Mouse (Mus musculus): Measurements from ENCODE around the gene Slc25a35. TPM values are rescaled to one million over a fixed set of nuclear protein-coding genes. Genes with fewer than 3 reads are reported as not detected.

Slc25a35 gene
- polyA plus RNA-seq, 1 experiment = 3.0 TPM

- TF ChIP-seq GATA1 (IDR thresholded peaks at IDR 0.05; ENCODE audit: borderline replicate concordance, low read length) (no peak), FLI1 (IDR thresholded peaks at IDR 0.05; ENCODE audit: low read length) (no peak)
- Histone ChIP-seq H3K4me1 (peaks cover 24% of the 10 kb centered on the region), H3K36me3 (replicated peaks; ENCODE audit: low read length) (peaks cover 5% of the 10 kb centered on the region)
Measured at GRCm38 (mm10) chr11:68942731-68943130, 25.2 kb upstream of the Slc25a35 start.

GRCm38 (mm10) chr11:68945245-68945644 lies 22.7 kb upstream of the Slc25a35 start:
- Histone ChIP-seq H3K4me1 (peaks cover 11% of the 10 kb centered on the region), H3K4me3 (replicated peaks) (no peak overlapping the region), H3K27me3 (replicated peaks) (peaks cover 28% of the 10 kb centered on the region), H3K36me3 (replicated peaks; ENCODE audit: low read length) (peaks cover 5% of the 10 kb centered on the region), H3K9me3 (peaks cover 8% of the 10 kb centered on the region; the same call in 1 of the 2 replicates)
- TF ChIP-seq FLI1 (IDR thresholded peaks at IDR 0.05; ENCODE audit: low read length) = no peak
- no peak for TF ChIP-seq GATA1 (IDR thresholded peaks at IDR 0.05; ENCODE audit: borderline replicate concordance, low read length)

More at GRCm38 (mm10) chr11:68942731-68943130, 25.2 kb upstream of the Slc25a35 start:
- Histone ChIP-seq H3K4me3 (replicated peaks) (no peak overlapping the region), H3K27me3 (replicated peaks) (peaks cover 23% of the 10 kb centered on the region), H3K9me3 (peaks cover 8% of the 10 kb centered on the region; the same call in 1 of the 2 replicates)

GRCm38 (mm10) chr11:68946001-68946400 lies 21.9 kb upstream of the Slc25a35 start:
- TF ChIP-seq GATA1 (IDR thresholded peaks at IDR 0.05; ENCODE audit: borderline replicate concordance, low read length) (no peak), FLI1 (IDR thresholded peaks at IDR 0.05; ENCODE audit: low read length) (no peak)
- Histone ChIP-seq H3K9me3 (peaks cover 8% of the 10 kb centered on the region; the same call in 1 of the 2 replicates), H3K4me3 (replicated peaks) (no peak overlapping the region), H3K36me3 (replicated peaks; ENCODE audit: low read length) (peaks cover 5% of the 10 kb centered on the region), H3K27me3 (replicated peaks) (peaks cover 28% of the 10 kb centered on the region), H3K4me1 (peaks cover 6% of the 10 kb centered on the region)

GRCm38 (mm10) chr11:68946806-68947440 lies 21.0 kb upstream of the Slc25a35 start:
- H3K36me3 ChIP-seq (replicated peaks; ENCODE audit: low read length) = peaks cover 5% of the 10 kb centered on the region
- peaks cover 6% of the 10 kb centered on the region; the same call in 1 of the 2 replicates for H3K4me1 ChIP-seq
- H3K27me3 ChIP-seq (replicated peaks) = peaks cover 37% of the 10 kb centered on the region
- H3K4me3 ChIP-seq (replicated peaks) = no peak overlapping the region
- no peak for TF ChIP-seq FLI1 (IDR thresholded peaks at IDR 0.05; ENCODE audit: low read length)
- no peak for TF ChIP-seq GATA1 (IDR thresholded peaks at IDR 0.05; ENCODE audit: borderline replicate concordance, low read length)
- peaks cover 8% of the 10 kb centered on the region; the same call in 1 of the 2 replicates for H3K9me3 ChIP-seq

- H3K36me3 ChIP-seq (replicated peaks; ENCODE audit: low read length) = peaks cover 5% of the 10 kb centered on the region
- H3K9me3 ChIP-seq = peaks cover 8% of the 10 kb centered on the region; the same call in 1 of the 2 replicates
- TF ChIP-seq GATA1 (IDR thresholded peaks at IDR 0.05; ENCODE audit: borderline replicate concordance, low read length) (no peak), FLI1 (IDR thresholded peaks at IDR 0.05; ENCODE audit: low read length) (no peak)
- H3K4me1 ChIP-seq = peaks cover 6% of the 10 kb centered on the region; the same call in 1 of the 2 replicates
- no peak overlapping the region for H3K4me3 ChIP-seq (replicated peaks)
- H3K27me3 ChIP-seq (replicated peaks) = peaks cover 40% of the 10 kb centered on the region
Measured at GRCm38 (mm10) chr11:68947542-68947993, 20.4 kb upstream of the Slc25a35 start.

GRCm38 (mm10) chr11:68953903-68954302 lies 14.0 kb upstream of the Slc25a35 start:
- no peaks in the 10 kb centered on the region for H3K36me3 ChIP-seq (replicated peaks; ENCODE audit: low read length)
- peaks cover 38% of the 10 kb centered on the region for H3K4me1 ChIP-seq
- TF ChIP-seq FLI1 (IDR thresholded peaks at IDR 0.05; ENCODE audit: low read length) (no peak), GATA1 (IDR thresholded peaks at IDR 0.05; ENCODE audit: borderline replicate concordance, low read length) (no peak)
- peaks cover 52% of the 10 kb centered on the region for H3K27me3 ChIP-seq (replicated peaks)
- no peaks in the 10 kb centered on the region for H3K9me3 ChIP-seq
- no peak overlapping the region for H3K4me3 ChIP-seq (replicated peaks)

GRCm38 (mm10) chr11:68954408-68954807 lies 13.5 kb upstream of the Slc25a35 start:
- Histone ChIP-seq H3K9me3 (no peaks in the 10 kb centered on the region), H3K4me1 (peaks cover 38% of the 10 kb centered on the region), H3K27me3 (replicated peaks) (peaks cover 55% of the 10 kb centered on the region), H3K36me3 (replicated peaks; ENCODE audit: low read length) (no peaks in the 10 kb centered on the region), H3K4me3 (replicated peaks) (peak overlapping the region; percentile 88)
- TF ChIP-seq FLI1 (IDR thresholded peaks at IDR 0.05; ENCODE audit: low read length) (no peak), GATA1 (IDR thresholded peaks at IDR 0.05; ENCODE audit: borderline replicate concordance, low read length) (no peak)

- Histone ChIP-seq H3K36me3 (replicated peaks; ENCODE audit: low read length) (no peaks in the 10 kb centered on the region), H3K9me3 (no peaks in the 10 kb centered on the region), H3K4me1 (peaks cover 38% of the 10 kb centered on the region), H3K4me3 (replicated peaks) (peak overlapping the region; percentile 56), H3K27me3 (replicated peaks) (peaks cover 51% of the 10 kb centered on the region)
- TF ChIP-seq FLI1 (IDR thresholded peaks at IDR 0.05; ENCODE audit: low read length) = no peak
Measured at GRCm38 (mm10) chr11:68955473-68955872, 12.5 kb upstream of the Slc25a35 start.

GRCm38 (mm10) chr11:68956107-68956506 lies 11.8 kb upstream of the Slc25a35 start:
- no peak for TF ChIP-seq FLI1 (IDR thresholded peaks at IDR 0.05; ENCODE audit: low read length)
- TF ChIP-seq GATA1 (IDR thresholded peaks at IDR 0.05; ENCODE audit: borderline replicate concordance, low read length) = no peak
- H3K4me1 ChIP-seq = peaks cover 38% of the 10 kb centered on the region
- no peak overlapping the region for H3K4me3 ChIP-seq (replicated peaks)
- H3K27me3 ChIP-seq (replicated peaks) = peaks cover 51% of the 10 kb centered on the region
- no peaks in the 10 kb centered on the region for H3K9me3 ChIP-seq
- no peaks in the 10 kb centered on the region for H3K36me3 ChIP-seq (replicated peaks; ENCODE audit: low read length)

- TF ChIP-seq FLI1 (IDR thresholded peaks at IDR 0.05; ENCODE audit: low read length) (no peak), GATA1 (IDR thresholded peaks at IDR 0.05; ENCODE audit: borderline replicate concordance, low read length) (no peak)
- Histone ChIP-seq H3K9me3 (no peaks in the 10 kb centered on the region), H3K4me3 (replicated peaks) (no peak overlapping the region), H3K36me3 (replicated peaks; ENCODE audit: low read length) (no peaks in the 10 kb centered on the region), H3K27me3 (replicated peaks) (peaks cover 50% of the 10 kb centered on the region), H3K4me1 (peaks cover 41% of the 10 kb centered on the region)
Measured at GRCm38 (mm10) chr11:68956697-68957096, 11.2 kb upstream of the Slc25a35 start.
